ENCODE assay signal across 26 mouse cellular contexts in the genomic region with DNA sequence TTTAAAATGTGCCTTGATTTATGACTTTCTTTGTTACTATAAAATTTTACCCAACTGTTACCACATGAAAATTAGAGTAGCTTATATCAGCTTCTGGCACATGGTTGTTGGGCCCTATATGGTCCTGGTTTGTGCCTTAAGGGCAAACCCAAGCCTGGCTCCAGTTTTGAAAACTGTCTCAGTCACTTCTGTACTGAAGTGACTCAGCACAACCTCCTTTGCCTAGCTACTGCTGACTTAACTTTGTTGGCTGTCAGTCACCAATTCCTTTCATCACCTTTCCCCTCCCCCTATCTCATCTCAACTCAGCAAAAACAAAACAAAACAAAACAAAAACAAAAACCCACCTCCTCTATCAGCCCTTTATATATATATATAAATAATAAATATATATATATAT.
DNase-seq lines count a peak whose midpoint lies in the region; ATAC-seq and TF ChIP-seq lines count a peak whose summit lies in the region.
"Had no signal": no experiment of that assay in that cellular context is flagged by ENCODE, and none has a peak within 500 bp of the region (broad histone marks: within the 10 kb centered on the region; RNA-seq: fewer than 3 reads in every experiment).

No protein-coding gene starts in this region.

- no peak overlapping the region for H3K9ac ChIP-seq in heart, embryonic 11.5 days (ENCODE audit: low read depth, low read length)
- no peak overlapping the region for H3K9ac ChIP-seq in heart, adult 2 months (ENCODE audit: low read depth, low read length)
- no peak overlapping the region for H3K9ac ChIP-seq in ES-E14 (ENCODE audit: insufficient read depth, low read depth, low read length, poor library complexity, severe bottlenecking)
- H3K9ac ChIP-seq: forebrain, embryonic 13.5 days; hindbrain, embryonic 12.5 days; lung, embryonic 15.5 days had no signal

- no peak for TF ChIP-seq EP300 in heart, adult 2 months (IDR thresholded peaks at IDR 0.05; ENCODE audit: insufficient read depth, low read depth, low read length)

- H3K27ac ChIP-seq in heart, embryonic 11.5 days (ENCODE audit: low read depth, low read length) = no peak overlapping the region
- no peak overlapping the region for H3K27ac ChIP-seq in heart, adult 2 months
- H3K27ac ChIP-seq in ES-E14 (ENCODE audit: insufficient read depth, low read depth, low read length, poor library complexity, severe bottlenecking) = no peak overlapping the region
- H3K27ac ChIP-seq: forebrain, embryonic 13.5 days; gastrocnemius, adult 2 months; hindbrain, embryonic 12.5 days; kidney, postnatal 0 days; limb, embryonic 10.5 days; lung, embryonic 15.5 days had no signal

- no peak overlapping the region for H3K4me3 ChIP-seq in heart, embryonic 11.5 days (ENCODE audit: low read depth, low read length)
- H3K4me3 ChIP-seq in heart, adult 2 months = no peak overlapping the region
- no peak overlapping the region for H3K4me3 ChIP-seq in ES-E14 (ENCODE audit: insufficient read depth in 1 of 2, low read depth in 1 of 2, low read length in 2 of 2, poor library complexity in 1 of 2, severe bottlenecking in 1 of 2)
- H3K4me3 ChIP-seq: forebrain, embryonic 13.5 days; gastrocnemius, adult 2 months; hindbrain, embryonic 12.5 days; limb, embryonic 10.5 days; lung, embryonic 15.5 days had no signal

- intact Hi-C loops in heart, adult 2 months (cut with DNase I) = no loop called here
- intact Hi-C loops in left cerebral cortex, postnatal 10 days (cut with DNase I) = no loop called here
- intact Hi-C loops in gastrocnemius, postnatal 36 days (cut with DNase I) = no loop called here

- ATAC-seq in heart, embryonic 11.5 days (replicated peaks; ENCODE audit: insufficient number of reproducible peaks, low FRiP score, low TSS enrichment) = peak; percentile 84
- ATAC-seq in common myeloid progenitor, adult 5-6 weeks (replicated peaks; ENCODE audit: low read depth, poor library complexity, severe bottlenecking) = peak; percentile 59; the same call in 1 of the 2 replicates
- ATAC-seq: activated CD4-positive, CD25-positive, alpha-beta regulatory T cell, adult 4 months; forebrain, embryonic 13.5 days; Patski had no signal

- H3K9me3 ChIP-seq in heart, embryonic 11.5 days (replicated peaks; ENCODE audit: control insufficient read depth, low read length) = no peaks in the 10 kb centered on the region
- no peaks in the 10 kb centered on the region for H3K9me3 ChIP-seq in ES-E14 (ENCODE audit: control insufficient read depth, insufficient read depth, low read depth, low read length)
- H3K9me3 ChIP-seq: forebrain, embryonic 13.5 days; hindbrain, embryonic 12.5 days; limb, embryonic 10.5 days; lung, embryonic 15.5 days had no signal

- in situ Hi-C loops in ES-E14 (cut with MboI; ENCODE audit: low sequenced_read_pairs in 2 of 2, unreplicated experiment in 2 of 2) = no loop called here

- no peak for DNase-seq in heart, adult 2 months
- DNase-seq in 3T3-L1 (ENCODE audit: low read depth, low spot score) (peak; percentile 31), ES-E14 (ENCODE audit: low read depth, low spot score) (no peak)
- no peak for DNase-seq in left cerebral cortex, postnatal 10 days (ENCODE audit: extremely low spot score in 1 of 2, low spot score in 2 of 2)
- no peak for DNase-seq in gastrocnemius, postnatal 36 days
- DNase-seq: adrenal gland, adult 8-10 months; B cell, adult 2 months; cerebellum, adult 11-12 months; cerebellum, postnatal 10 days; embryo, embryonic 11 days; gastrocnemius, adult 2 months; kidney, adult 18-20 months; lung, postnatal 36 days; midbrain, embryonic 14.5 days; retina, postnatal 1 day; right cerebral cortex, postnatal 25 days; thymus, postnatal 14 days had no signal

- no peak overlapping the region for H3K4me2 ChIP-seq in heart, embryonic 11.5 days
- H3K4me2 ChIP-seq: forebrain, embryonic 13.5 days; hindbrain, embryonic 12.5 days; lung, embryonic 15.5 days had no signal

- H3K4me1 ChIP-seq in heart, embryonic 11.5 days (ENCODE audit: control insufficient read depth, insufficient read depth, low read length) = 0 out of 2 replicates have a peak, but pooled peaks cover 5% of the 10 kb centered on the region
- no peaks in the 10 kb centered on the region for H3K4me1 ChIP-seq in heart, adult 2 months (ENCODE audit: control insufficient read depth, insufficient read depth, low read length)
- peaks cover 0 to 3% of the 10 kb centered on the region in 2 experiments; a peak in 1 of 4 replicates for H3K4me1 ChIP-seq in ES-E14 (ENCODE audit: control insufficient read depth in 2 of 2, insufficient read depth in 2 of 2, low read length in 2 of 2, poor library complexity in 1 of 2)
- H3K4me1 ChIP-seq: forebrain, embryonic 13.5 days; hindbrain, embryonic 12.5 days; limb, embryonic 10.5 days; lung, embryonic 15.5 days had no signal

- H3K79me2 ChIP-seq in heart, adult 2 months (replicated peaks; ENCODE audit: control insufficient read depth, insufficient read depth, low read length) = no peaks in the 10 kb centered on the region

- no peaks in the 10 kb centered on the region for H3K27me3 ChIP-seq in heart, embryonic 11.5 days (ENCODE audit: control insufficient read depth, insufficient read depth, low read length)
- H3K27me3 ChIP-seq in heart, adult 2 months (ENCODE audit: control insufficient read depth, insufficient read depth, low read length) = no peaks in the 10 kb centered on the region
- H3K27me3 ChIP-seq: forebrain, embryonic 13.5 days; hindbrain, embryonic 12.5 days; lung, embryonic 15.5 days; Patski had no signal

- TF ChIP-seq POLR2A in heart, adult 2 months (IDR thresholded peaks at IDR 0.05; ENCODE audit: insufficient read depth, low read depth, low read length) = no peak

- no peaks in the 10 kb centered on the region for H3K36me3 ChIP-seq in heart, embryonic 11.5 days (ENCODE audit: control insufficient read depth, insufficient read depth, low read length)
- no peaks in the 10 kb centered on the region for H3K36me3 ChIP-seq in heart, adult 2 months (ENCODE audit: control insufficient read depth, insufficient read depth, low read length)
- H3K36me3 ChIP-seq in ES-E14 (ENCODE audit: control insufficient read depth, insufficient read depth, low read length, poor library complexity, severe bottlenecking) = no peaks in the 10 kb centered on the region
- H3K36me3 ChIP-seq: hindbrain, embryonic 12.5 days; limb, embryonic 10.5 days; lung, embryonic 15.5 days had no signal

- no peak for TF ChIP-seq CTCF in heart, adult 2 months (IDR thresholded peaks at IDR 0.05)

TF ChIP-seq in ES-E14, 5 proteins besides CTCF, POLR2A, EP300 and RAD21:
- peak; percentile 87 for TF ChIP-seq MAFK (IDR thresholded peaks at IDR 0.05; ENCODE audit: insufficient read depth, low read depth, low read length)
- TF ChIP-seq ZC3H11A (IDR thresholded peaks at IDR 0.05; ENCODE audit: borderline replicate concordance, low read depth, low read length) = no peak
- no peak for TF ChIP-seq ZNF384 (IDR thresholded peaks at IDR 0.05; ENCODE audit: low read depth, low read length)
- TF ChIP-seq CHD2 (IDR thresholded peaks at IDR 0.05; ENCODE audit: low read depth, low read length) = no peak
- TF ChIP-seq HCFC1 (IDR thresholded peaks at IDR 0.05; ENCODE audit: borderline replicate concordance, insufficient read depth, low read length) = no peak
TF ChIP-seq in ES-E14: peak in this region for 1.
